Mouse (Mus musculus): Measurements from ENCODE around the gene Gm8909. TPM values are rescaled to one million over a fixed set of nuclear protein-coding genes. Genes with fewer than 3 reads are reported as not detected.
"Not testable (repeated sequence)": the region's sequence is repeated elsewhere in the genome, so short reads cannot be mapped to it uniquely, and the experiment has no call there.

Gm8909 gene
- polyA plus RNA-seq, 1 experiment from 2014 or later, result not detected

GRCm38 (mm10) chr17:36187540-36187939 lies 19.2 kb upstream of the Gm8909 start:
- 50% methylated on average over 3 of the region's 3 CpGs for WGBS
- Histone ChIP-seq H3K4me2 (no peak overlapping the region), H3K4me3 (no peak overlapping the region), H3K27ac (no peak overlapping the region), H3K9me3 (no peaks in the 10 kb centered on the region), H3K4me1 (no peaks in the 10 kb centered on the region), H3K27me3 (peaks cover 64% of the 10 kb centered on the region), H3K9ac (no peak overlapping the region), H3K36me3 (no peaks in the 10 kb centered on the region)
- ATAC-seq (ENCODE audit: insufficient number of reproducible peaks, low FRiP score, low TSS enrichment, low read depth), result no peak

- Histone ChIP-seq H3K4me3 (no peak overlapping the region), H3K9ac (no peak overlapping the region), H3K4me1 (peaks cover 4% of the 10 kb centered on the region), H3K4me2 (no peak overlapping the region), H3K36me3 (no peaks in the 10 kb centered on the region), H3K27me3 (peaks cover 48% of the 10 kb centered on the region), H3K27ac (no peak overlapping the region), H3K9me3 (no peaks in the 10 kb centered on the region)
- 74% methylated on average over 12 of the region's 12 CpGs for WGBS
- no peak for ATAC-seq (ENCODE audit: insufficient number of reproducible peaks, low FRiP score, low TSS enrichment, low read depth)
Measured at GRCm38 (mm10) chr17:36182212-36182611, 13.9 kb upstream of the Gm8909 start.

- H3K4me3 ChIP-seq, result peak overlapping the region; percentile 42
- not testable (repeated sequence) for ATAC-seq (ENCODE audit: insufficient number of reproducible peaks, low FRiP score, low TSS enrichment, low read depth)
- WGBS, result 14% methylated on average over 10 of the region's 10 CpGs
Measured at GRCm38 (mm10) chr17:36179446-36179845, 11.1 kb upstream of the Gm8909 start.

DNA sequence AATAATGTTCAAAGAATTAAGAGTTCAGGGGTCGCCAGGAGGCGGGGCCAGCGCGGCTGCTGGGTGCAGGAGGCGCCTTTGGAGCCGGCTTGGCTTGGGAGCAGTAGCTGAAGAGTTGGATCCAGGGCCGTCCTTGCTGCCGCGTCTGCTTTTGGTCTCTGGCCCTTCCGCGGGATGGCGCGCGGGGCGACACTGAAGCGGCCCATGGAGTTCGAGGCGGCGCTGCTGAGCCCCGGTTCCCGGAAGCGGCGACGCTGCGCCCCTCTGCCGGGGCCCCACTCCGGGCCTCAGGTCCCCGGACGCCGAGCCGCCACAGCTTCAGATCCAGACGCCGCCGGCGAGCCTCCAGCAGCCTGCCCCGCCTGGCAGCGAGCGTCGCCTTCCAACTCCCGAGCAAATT lies 10.6 kb upstream of the Gm8909 start:
- H3K27ac ChIP-seq; H3K9me3 ChIP-seq; ATAC-seq (ENCODE audit: insufficient number of reproducible peaks, low FRiP score, low TSS enrichment, low read depth); H3K4me1 ChIP-seq; H3K36me3 ChIP-seq: not testable (repeated sequence)
- Histone ChIP-seq H3K9ac (peak overlapping the region; percentile 33; the same call in 1 of the 2 replicates), H3K4me3 (peak overlapping the region; percentile 42), H3K4me2 (peak overlapping the region; percentile 71), H3K27me3 (peaks cover 28% of the 10 kb centered on the region)
- WGBS, result under 1% methylated on average over 40 of the region's 40 CpGs

More at GRCm38 (mm10) chr17:36179446-36179845, 11.1 kb upstream of the Gm8909 start:
- not testable (repeated sequence) for H3K9me3 ChIP-seq, H3K4me1 ChIP-seq, H3K27ac ChIP-seq, H3K36me3 ChIP-seq, H3K9ac ChIP-seq
- H3K4me2 ChIP-seq, result peak overlapping the region; percentile 71
- H3K27me3 ChIP-seq, result peaks cover 29% of the 10 kb centered on the region

- ATAC-seq (ENCODE audit: insufficient number of reproducible peaks, low FRiP score, low TSS enrichment, low read depth); H3K9me3 ChIP-seq; H3K36me3 ChIP-seq; H3K4me1 ChIP-seq; H3K4me2 ChIP-seq; H3K9ac ChIP-seq; H3K4me3 ChIP-seq; H3K27ac ChIP-seq: not testable (repeated sequence)
- no CpG with 5 or more reads among the region's 2 CpGs for WGBS
- H3K27me3 ChIP-seq, result peaks cover 11% of the 10 kb centered on the region; the same call in 1 of the 2 replicates
Measured at GRCm38 (mm10) chr17:36176132-36176531, 7.8 kb upstream of the Gm8909 start.

GRCm38 (mm10) chr17:36170287-36170814 lies 2.0 kb upstream of the Gm8909 start:
- H3K4me1 ChIP-seq, result peaks cover 11% of the 10 kb centered on the region
- no peak overlapping the region for H3K4me2 ChIP-seq
- no peak overlapping the region for H3K9ac ChIP-seq
- H3K9me3 ChIP-seq, result no peaks in the 10 kb centered on the region
- ATAC-seq (ENCODE audit: insufficient number of reproducible peaks, low FRiP score, low TSS enrichment, low read depth), result no peak
- no peak overlapping the region for H3K27ac ChIP-seq
- H3K4me3 ChIP-seq, result no peak overlapping the region
- H3K36me3 ChIP-seq, result no peaks in the 10 kb centered on the region
- peaks cover 49% of the 10 kb centered on the region for H3K27me3 ChIP-seq
- WGBS, result 55% methylated on average over 1 of the region's 1 CpGs

DNA sequence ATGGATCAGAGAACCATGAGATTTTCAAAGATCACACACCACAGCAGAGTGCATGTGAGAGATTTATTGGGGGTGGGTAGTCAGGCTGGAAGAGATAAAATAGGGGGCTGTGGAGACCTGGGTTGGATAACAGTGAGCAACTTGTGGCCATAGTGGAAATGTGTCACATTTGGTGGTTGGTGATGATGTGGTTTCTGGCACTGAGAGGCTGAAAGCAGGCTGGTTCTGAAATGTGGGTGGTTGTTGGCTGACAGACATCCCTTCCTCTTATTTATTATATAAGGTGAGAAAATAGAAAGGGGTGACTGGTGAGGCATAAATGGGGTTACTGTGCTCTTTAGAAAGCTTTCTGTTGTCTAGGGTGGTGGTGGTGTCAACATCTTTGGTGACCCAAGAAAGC lies 1.4 kb upstream of the Gm8909 start:
- no peaks in the 10 kb centered on the region for H3K9me3 ChIP-seq

DNA sequence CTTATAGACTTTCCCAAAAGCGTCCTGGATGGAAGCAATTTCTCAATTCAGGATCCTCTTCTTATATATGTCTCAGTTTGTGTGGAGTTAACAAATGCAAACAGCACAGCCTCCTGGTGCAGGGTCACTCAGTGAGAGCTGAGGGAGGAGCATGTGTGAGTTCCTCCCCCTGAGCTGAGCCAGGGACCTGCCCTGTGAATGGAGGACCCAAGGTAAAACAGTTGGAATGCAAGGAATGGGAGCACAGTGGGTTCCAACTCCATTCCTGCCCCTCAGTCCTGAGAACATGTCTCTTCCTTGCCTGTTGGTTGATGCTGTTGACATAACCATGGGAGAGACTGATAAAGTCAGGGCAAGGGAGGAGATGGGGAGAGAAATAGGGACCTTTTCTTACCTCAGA lies 757 bp upstream of the Gm8909 start:
- not testable (repeated sequence) for ATAC-seq (ENCODE audit: insufficient number of reproducible peaks, low FRiP score, low TSS enrichment, low read depth)

More for the DNA sequence above, 1.4 kb upstream of the Gm8909 start:
- Histone ChIP-seq H3K27ac (no peak overlapping the region), H3K27me3 (peaks cover 55% of the 10 kb centered on the region), H3K4me3 (no peak overlapping the region), H3K4me2 (no peak overlapping the region), H3K4me1 (peaks cover 11% of the 10 kb centered on the region), H3K36me3 (no peaks in the 10 kb centered on the region), H3K9ac (no peak overlapping the region)
- no peak for ATAC-seq (ENCODE audit: insufficient number of reproducible peaks, low FRiP score, low TSS enrichment, low read depth)

GRCm38 (mm10) chr17:36167306-36168038 lies 865 bp downstream of the Gm8909 start:
- Histone ChIP-seq H3K4me1 (peaks cover 11% of the 10 kb centered on the region), H3K36me3 (no peaks in the 10 kb centered on the region), H3K4me2 (peak overlapping the region; percentile 51), H3K9ac (no peak overlapping the region), H3K9me3 (no peaks in the 10 kb centered on the region), H3K27ac (no peak overlapping the region), H3K4me3 (peak overlapping the region; percentile 38), H3K27me3 (peaks cover 70% of the 10 kb centered on the region)
- 1% methylated on average over 46 of the region's 51 CpGs for WGBS
- ATAC-seq (ENCODE audit: insufficient number of reproducible peaks, low FRiP score, low TSS enrichment, low read depth), result no peak

More for the DNA sequence above, 757 bp upstream of the Gm8909 start:
- H3K9me3 ChIP-seq, H3K36me3 ChIP-seq, H3K27ac ChIP-seq, H3K9ac ChIP-seq, H3K4me3 ChIP-seq, H3K4me2 ChIP-seq: not testable (repeated sequence)
- Histone ChIP-seq H3K4me1 (peaks cover 11% of the 10 kb centered on the region), H3K27me3 (peaks cover 59% of the 10 kb centered on the region)
- WGBS, result 61% methylated on average over 1 of the region's 1 CpGs

DNA sequence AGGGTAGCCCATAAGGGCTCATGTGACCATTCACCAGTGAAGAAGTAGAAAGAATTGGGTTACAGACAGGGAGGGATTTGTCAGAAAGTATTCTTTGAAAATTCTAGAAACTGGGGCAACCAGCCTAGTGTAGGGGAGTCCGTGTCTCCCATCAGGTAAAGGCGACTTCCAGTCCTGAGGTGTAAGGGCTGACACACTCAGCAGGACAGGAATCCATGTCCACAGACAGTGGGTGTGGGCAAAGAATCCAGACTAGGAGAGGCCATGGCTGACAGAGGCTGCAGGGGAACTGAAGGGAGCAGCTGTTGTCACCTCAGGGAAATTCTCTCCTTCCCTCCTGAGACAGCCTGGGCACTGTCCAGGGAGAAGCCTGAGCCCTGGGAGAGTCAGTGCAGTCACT lies 1.4 kb downstream of the Gm8909 start:
- H3K27ac ChIP-seq; H3K4me3 ChIP-seq; ATAC-seq (ENCODE audit: insufficient number of reproducible peaks, low FRiP score, low TSS enrichment, low read depth); H3K9me3 ChIP-seq; H3K9ac ChIP-seq; H3K36me3 ChIP-seq; H3K4me2 ChIP-seq: not testable (repeated sequence)
- Histone ChIP-seq H3K27me3 (peaks cover 75% of the 10 kb centered on the region), H3K4me1 (peaks cover 11% of the 10 kb centered on the region)
- 19% methylated on average over 2 of the region's 2 CpGs for WGBS

DNA sequence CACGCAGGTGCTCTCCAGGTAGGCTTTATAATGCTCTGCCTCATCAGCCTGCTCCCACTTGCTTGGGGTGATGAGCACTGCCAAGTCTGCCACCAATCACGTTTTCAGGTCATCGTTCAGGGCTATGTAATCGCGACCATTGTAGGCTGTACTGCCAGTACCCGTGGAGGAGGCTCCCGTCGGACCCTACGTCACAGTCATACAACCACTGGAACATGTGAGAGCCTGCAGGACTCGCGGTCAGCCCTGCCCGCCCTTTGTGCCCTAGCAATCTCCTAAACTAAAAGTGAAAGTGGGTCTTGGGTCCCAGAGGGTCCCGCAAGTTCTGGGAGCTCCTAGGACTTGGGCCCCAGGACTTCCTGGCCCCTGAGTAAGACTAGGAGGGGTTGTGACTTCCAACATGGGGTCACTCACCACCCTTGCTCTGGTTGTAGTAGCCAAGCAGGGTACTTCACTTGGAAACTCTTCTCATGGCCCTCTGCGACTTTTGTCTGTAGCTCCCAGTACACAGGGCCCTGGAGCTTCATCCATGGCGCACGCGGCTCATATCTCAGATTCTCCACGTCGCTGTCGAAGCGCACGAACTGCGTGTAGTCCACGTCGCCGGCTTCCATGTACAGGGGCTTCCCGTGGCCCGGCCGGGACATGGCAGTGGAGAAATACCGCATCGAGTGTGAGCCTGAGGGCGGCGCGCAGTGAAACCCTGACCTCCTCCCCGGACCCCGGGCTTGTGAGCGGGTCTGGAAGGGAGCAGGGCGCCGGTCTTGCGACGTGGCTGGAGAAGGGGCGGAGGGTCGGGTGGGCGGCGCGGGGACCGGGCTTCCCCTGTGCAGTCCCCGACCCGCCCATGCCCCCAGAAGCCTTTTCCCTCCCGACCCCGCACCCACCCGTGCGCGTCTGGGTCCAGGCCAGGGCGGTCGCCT lies 6.9 kb downstream of the Gm8909 start:
- H3K36me3 ChIP-seq, result no peaks in the 10 kb centered on the region
- no peak overlapping the region for H3K9ac ChIP-seq
- H3K27ac ChIP-seq, result no peak overlapping the region
- H3K4me2 ChIP-seq, result peak overlapping the region; percentile 25
- H3K4me1 ChIP-seq, result peaks cover 13% of the 10 kb centered on the region
- 2% methylated on average over 52 of the region's 56 CpGs for WGBS
- peaks cover 72% of the 10 kb centered on the region for H3K27me3 ChIP-seq
- no peaks in the 10 kb centered on the region for H3K9me3 ChIP-seq
- H3K4me3 ChIP-seq, result peak overlapping the region; percentile 19; the same call in 1 of the 2 replicates
- no peak for ATAC-seq (ENCODE audit: insufficient number of reproducible peaks, low FRiP score, low TSS enrichment, low read depth)

GRCm38 (mm10) chr17:36158264-36158663 lies 10.1 kb downstream of the Gm8909 start:
- H3K9me3 ChIP-seq, H3K36me3 ChIP-seq: not testable (repeated sequence)
- H3K27me3 ChIP-seq, result peaks cover 72% of the 10 kb centered on the region

More at GRCm38 (mm10) chr17:36158264-36158663, 10.1 kb downstream of the Gm8909 start:
- WGBS, result 13% methylated on average over 11 of the region's 11 CpGs
- Histone ChIP-seq H3K4me1 (peaks cover 13% of the 10 kb centered on the region), H3K4me3 (peak overlapping the region; percentile 34), H3K4me2 (peak overlapping the region; percentile 65)
- ATAC-seq (ENCODE audit: insufficient number of reproducible peaks, low FRiP score, low TSS enrichment, low read depth); H3K27ac ChIP-seq; H3K9ac ChIP-seq: not testable (repeated sequence)

Data from limb, embryonic 15.5 days (tissue).